In genomic region chr3:121480030-121480960, GRCm38 (mm10) we compare ENCODE assay signal across 8 mouse cellular contexts. TPM values are rescaled to one million over a fixed set of nuclear protein-coding genes. Genes with fewer than 3 reads are reported as not detected.
DNase-seq lines count a peak whose midpoint lies in the region; ATAC-seq lines count a peak whose summit lies in the region.
"Had no signal": no experiment of that assay in that cellular context is flagged by ENCODE, and none has a peak within 500 bp of the region (broad histone marks: within the 10 kb centered on the region; RNA-seq: fewer than 3 reads in every experiment).

No protein-coding gene starts in this region.

- H3K4me2 ChIP-seq in embryonic facial prominence, embryonic 15.5 days (replicated peaks): no peak overlapping the region
- H3K4me2 ChIP-seq in liver, embryonic 13.5 days: no peak overlapping the region
- H3K4me2 ChIP-seq in neural tube, embryonic 15.5 days: no peak overlapping the region

- H3K4me3 ChIP-seq in embryonic facial prominence, embryonic 15.5 days (replicated peaks): no peak overlapping the region
- no peak overlapping the region for H3K4me3 ChIP-seq in hindbrain, embryonic 10.5 days
- H3K4me3 ChIP-seq in liver, embryonic 13.5 days (replicated peaks): no peak overlapping the region
- no peak overlapping the region for H3K4me3 ChIP-seq in neural tube, embryonic 15.5 days (replicated peaks)

- peak; percentile 79 for ATAC-seq in embryonic facial prominence, embryonic 15.5 days (ENCODE audit: insufficient number of reproducible peaks, low FRiP score, low TSS enrichment, low read depth)
- peak; percentile 56; the same call in 1 of the 2 replicates for ATAC-seq in liver, embryonic 13.5 days (ENCODE audit: low read depth)
- ATAC-seq in neural tube, embryonic 15.5 days (ENCODE audit: low FRiP score): 0 out of 2 replicates have a peak, but pooled peaks have one; percentile 9

- no peak overlapping the region for H3K9ac ChIP-seq in embryonic facial prominence, embryonic 15.5 days
- no peak overlapping the region for H3K9ac ChIP-seq in liver, embryonic 13.5 days
- H3K9ac ChIP-seq in neural tube, embryonic 15.5 days (replicated peaks): no peak overlapping the region

- H3K36me3 ChIP-seq in embryonic facial prominence, embryonic 15.5 days: no peaks in the 10 kb centered on the region
- no peaks in the 10 kb centered on the region for H3K36me3 ChIP-seq in hindbrain, embryonic 10.5 days
- H3K36me3 ChIP-seq in liver, embryonic 13.5 days: no peaks in the 10 kb centered on the region
- H3K36me3 ChIP-seq in neural tube, embryonic 15.5 days: no peaks in the 10 kb centered on the region

- no peaks in the 10 kb centered on the region for H3K9me3 ChIP-seq in embryonic facial prominence, embryonic 15.5 days (replicated peaks)
- H3K9me3 ChIP-seq in hindbrain, embryonic 10.5 days: no peaks in the 10 kb centered on the region
- H3K9me3 ChIP-seq in liver, embryonic 13.5 days (replicated peaks): no peaks in the 10 kb centered on the region
- H3K9me3 ChIP-seq in neural tube, embryonic 15.5 days (replicated peaks): no peaks in the 10 kb centered on the region

- no peaks in the 10 kb centered on the region for H3K27me3 ChIP-seq in embryonic facial prominence, embryonic 15.5 days
- H3K27me3 ChIP-seq in hindbrain, embryonic 10.5 days (ENCODE audit: insufficient read depth, poor library complexity, severe bottlenecking): peaks cover 12% of the 10 kb centered on the region; the same call in 1 of the 2 replicates
- no peaks in the 10 kb centered on the region for H3K27me3 ChIP-seq in liver, embryonic 13.5 days
- H3K27me3 ChIP-seq in neural tube, embryonic 15.5 days (replicated peaks): no peaks in the 10 kb centered on the region

- peaks cover 21% of the 10 kb centered on the region for H3K4me1 ChIP-seq in embryonic facial prominence, embryonic 15.5 days
- peaks cover 46% of the 10 kb centered on the region for H3K4me1 ChIP-seq in hindbrain, embryonic 10.5 days (replicated peaks)
- H3K4me1 ChIP-seq in liver, embryonic 13.5 days (replicated peaks): peaks cover 44% of the 10 kb centered on the region
- H3K4me1 ChIP-seq in neural tube, embryonic 15.5 days: peaks cover 16% of the 10 kb centered on the region

- no peak overlapping the region; the same call in 1 of the 2 replicates for H3K27ac ChIP-seq in embryonic facial prominence, embryonic 15.5 days (replicated peaks)
- peak overlapping the region; percentile 54 for H3K27ac ChIP-seq in hindbrain, embryonic 10.5 days
- H3K27ac ChIP-seq in liver, embryonic 13.5 days: no peak overlapping the region
- H3K27ac ChIP-seq in neural tube, embryonic 15.5 days (replicated peaks): no peak overlapping the region

- no peak for DNase-seq in hindbrain, embryonic 10.5 days (ENCODE audit: low spot score)
- DNase-seq in liver, embryonic 13.5 days: no peak
- no peak for DNase-seq in testis, postnatal 10 days (ENCODE audit: low spot score)
- DNase-seq in heart, adult 9 months (ENCODE audit: low spot score in 2 of 2): no peak
- no peak for DNase-seq in right cerebral cortex, adult 18-20 months
- DNase-seq: cerebellum, adult 9-10 months had no signal

- WGBS in embryonic facial prominence, embryonic 15.5 days: 36% methylated on average over 26 of the region's 26 CpGs
- WGBS in hindbrain, embryonic 10.5 days: 56% methylated on average over 26 of the region's 26 CpGs
- 49% methylated on average over 26 of the region's 26 CpGs for WGBS in liver, embryonic 13.5 days (ENCODE audit: insufficient replicate concordance)
- 53% methylated on average over 26 of the region's 26 CpGs for WGBS in neural tube, embryonic 15.5 days

RNA-seq across cellular contexts. Expression of gene Slc44a3, which starts 51.9 kb away (rescaled TPM):
- polyA plus RNA-seq in embryonic facial prominence, embryonic 15.5 days (2015; fragmentation: Nextera tagmentation; extraction: Ambion mirVana): 4.4 and 6.2 TPM in 2 replicates
- polyA plus RNA-seq in hindbrain, embryonic 10.5 days (2016; fragmentation: Nextera tagmentation; extraction: Ambion mirVana): 0.33 and 0.98 TPM in 2 replicates
- 6.2 and 6.9 TPM in 2 replicates for polyA plus RNA-seq in liver, embryonic 13.5 days (2015; fragmentation: Nextera tagmentation; extraction: Ambion mirVana)
- 1.2 and 2.9 TPM in 2 replicates for polyA plus RNA-seq in neural tube, embryonic 15.5 days (2015; fragmentation: Nextera tagmentation; extraction: Ambion mirVana)

RNA-seq across cellular contexts. Expression of gene Cnn3, which starts 54.0 kb away (rescaled TPM):
- 844 and 852 TPM in 2 replicates for polyA plus RNA-seq in embryonic facial prominence, embryonic 15.5 days (2015; fragmentation: Nextera tagmentation; extraction: Ambion mirVana)
- 918 and 954 TPM in 2 replicates for polyA plus RNA-seq in hindbrain, embryonic 10.5 days (2016; fragmentation: Nextera tagmentation; extraction: Ambion mirVana)
- 109 and 120 TPM in 2 replicates for polyA plus RNA-seq in liver, embryonic 13.5 days (2015; fragmentation: Nextera tagmentation; extraction: Ambion mirVana)
- polyA plus RNA-seq in neural tube, embryonic 15.5 days (2015; fragmentation: Nextera tagmentation; extraction: Ambion mirVana): 381 and 465 TPM in 2 replicates

Comparison
In these comparisons a context has a peak if more than half of its experiments do, and no peak if none do; other contexts are left out.
1. ATAC-seq: peak in every context shown above with its lines; median percentile 79 in embryonic facial prominence, embryonic 15.5 days; 56 in liver, embryonic 13.5 days; 9 in neural tube, embryonic 15.5 days.